Mouse (Mus musculus) liver, adult 2 months (tissue): ENCODE measurements at regions not wholly inside any gene's neighbourhood (a gene's known extent, or its start where the extent isn't known, plus 50 kb on each side); places are given as distances from the start of the nearest gene placed in this dataset.

ENCODE experiments used
- DNase-seq: peaks from one replicate; pipeline ENCODE4 v3.0.0-alpha.2; 2011; ENCODE audit warnings: low read depth, low spot score; ENCODE audit errors: extremely low read depth
- H3K27ac ChIP-seq: fragments of 200-500 bp; replicated peaks from 2 replicates; pipeline ENCODE4 v1.5.1; 2012; ENCODE audit warnings: low read depth, mild to moderate bottlenecking, control low read depth, inconsistent platforms, low read length; ENCODE audit not compliant: insufficient read depth
- H3K27me3 ChIP-seq: fragments of 200-500 bp; 2 replicates; pipeline ENCODE4 v1.6.1; 2012; ENCODE audit warnings: mild to moderate bottlenecking, moderate library complexity, low read length, inconsistent platforms; ENCODE audit not compliant: control insufficient read depth, insufficient read depth
- H3K36me3 ChIP-seq: fragments of 200-500 bp; 2 replicates; pipeline ENCODE4 v1.6.1; 2012; ENCODE audit warnings: low read length, inconsistent platforms; ENCODE audit not compliant: control insufficient read depth, insufficient read depth
- H3K4me1 ChIP-seq: fragments of 200-500 bp; 2 replicates; pipeline ENCODE4 v1.6.1; 2011; ENCODE audit warnings: low read length; ENCODE audit not compliant: control insufficient read depth, insufficient read depth
- H3K4me3 ChIP-seq: fragments of 200-500 bp; 2 replicates; pipeline ENCODE4 v1.5.1; 2011; ENCODE audit warnings: low read depth, mild to moderate bottlenecking, control low read depth, low read length, moderate library complexity; ENCODE audit not compliant: insufficient read depth
- H3K79me2 ChIP-seq: fragments of 200-500 bp; 2 replicates; pipeline ENCODE4 v1.6.1; 2012; ENCODE audit warnings: inconsistent platforms, mild to moderate bottlenecking, low read length, moderate library complexity; ENCODE audit not compliant: control insufficient read depth, insufficient read depth
- H3K9ac ChIP-seq: fragments of 200-500 bp; 2 replicates; pipeline ENCODE4 v1.6.1; 2012; ENCODE audit warnings: low read depth, mild to moderate bottlenecking, control low read depth, inconsistent platforms, low read length
- CTCF ChIP-seq: fragments of 200-500 bp; IDR thresholded peaks from 2 replicates; pipeline ENCODE4 v1.5.1; 2011; ENCODE audit warnings: low read depth, low read length, control low read depth
- POLR2A ChIP-seq: fragments of 200-500 bp; IDR thresholded peaks from 2 replicates; pipeline ENCODE4 v1.6.1; 2011; ENCODE audit warnings: low read length, control low read depth; ENCODE audit not compliant: insufficient read depth; ENCODE audit errors: extremely low read depth
- WGBS: fragments of 180-500 bp; shearing (Covaris S2); methylation state at CpG from one replicate; pipeline ENCODE4 v1.1.7; 2018; 5-methylcytosine and 5-hydroxymethylcytosine counted together

- WGBS, result 35% methylated on average over 25 of the region's 25 CpGs
- no peak overlapping the region for H3K9ac ChIP-seq
- H3K36me3 ChIP-seq, result no peaks in the 10 kb centered on the region
- no peaks in the 10 kb centered on the region for H3K4me1 ChIP-seq
- H3K27ac ChIP-seq, result no peak overlapping the region
- H3K4me3 ChIP-seq, result no peak overlapping the region
- no peaks in the 10 kb centered on the region for H3K79me2 ChIP-seq
- TF ChIP-seq CTCF (no peak), POLR2A (no peak)
- 0 out of 2 replicates have a peak, but pooled peaks cover 2% of the 10 kb centered on the region for H3K27me3 ChIP-seq
- DNase-seq, result peak; percentile 6
Measured at GRCm38 (mm10) chr12:110380831-110381750, 65.8 kb upstream of the Ppp2r5c start.

DNA sequence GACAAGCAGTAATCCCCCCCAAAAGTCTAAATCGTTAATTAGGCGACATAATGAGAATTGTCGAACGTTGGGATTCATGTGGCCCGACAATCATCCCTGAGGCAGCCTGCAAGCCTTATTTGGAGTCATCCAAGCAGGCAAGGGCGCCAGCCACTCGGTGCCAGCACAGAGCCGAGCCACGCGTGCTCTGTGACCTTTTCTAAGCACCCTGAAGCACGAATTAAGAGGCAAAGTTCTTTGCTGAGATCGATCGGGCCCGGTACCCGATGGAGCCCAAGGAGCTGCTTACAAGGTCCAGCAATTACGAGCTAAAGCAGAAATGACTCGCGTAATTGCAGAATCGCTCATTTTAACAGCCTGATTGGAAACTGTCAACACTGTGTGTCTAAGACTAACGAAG is 61.9 kb upstream of the Ppp2r5c start:
- 88% methylated on average over 20 of the region's 20 CpGs for WGBS
- Histone ChIP-seq H3K4me3 (no peak overlapping the region), H3K36me3 (no peaks in the 10 kb centered on the region), H3K9ac (no peak overlapping the region), H3K79me2 (no peaks in the 10 kb centered on the region), H3K27ac (no peak overlapping the region), H3K27me3 (no peaks in the 10 kb centered on the region), H3K4me1 (no peaks in the 10 kb centered on the region)
- DNase-seq, result no peak
- no peak for TF ChIP-seq CTCF
- no peak for TF ChIP-seq POLR2A

DNA sequence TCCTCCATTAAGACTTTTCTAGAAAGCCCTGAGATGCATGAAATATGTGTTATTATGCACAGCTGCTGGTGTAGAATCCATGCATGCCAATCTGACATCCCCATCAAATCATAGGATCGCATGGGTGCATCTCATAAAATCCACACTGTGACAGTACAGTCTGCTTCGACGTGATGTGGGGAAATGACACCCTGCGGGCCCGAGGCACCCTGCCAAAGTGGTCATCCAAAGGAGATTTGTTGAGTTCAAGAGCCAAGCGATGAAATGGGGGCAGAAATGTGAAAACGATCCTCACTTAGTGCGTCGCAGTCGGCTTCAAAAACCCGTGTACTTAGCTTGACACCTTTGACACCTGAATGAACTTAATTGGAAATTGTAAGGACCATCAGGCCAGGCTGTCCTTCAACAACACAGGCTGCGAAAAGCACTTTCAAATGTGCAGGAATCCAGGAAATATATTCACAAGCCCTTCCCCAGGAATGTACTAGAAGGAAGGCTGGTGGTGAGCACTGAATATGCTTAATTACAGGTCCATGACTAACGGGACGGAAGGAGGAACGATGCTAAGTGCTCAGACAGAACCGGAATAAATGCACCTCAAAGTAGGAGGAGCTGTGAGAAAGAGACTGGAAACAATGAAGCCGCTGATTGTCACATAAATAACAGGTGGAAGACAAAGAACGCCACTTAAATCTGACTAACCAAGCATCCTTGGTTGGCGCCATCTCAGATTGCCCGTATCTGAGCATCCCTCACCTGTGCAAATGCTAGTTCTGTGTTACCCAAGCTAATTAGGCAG is 60.9 kb upstream of the Ppp2r5c start:
- H3K36me3 ChIP-seq, result no peaks in the 10 kb centered on the region
- TF ChIP-seq CTCF, result no peak
- no peak for TF ChIP-seq POLR2A
- no peak overlapping the region for H3K27ac ChIP-seq
- H3K4me1 ChIP-seq, result no peaks in the 10 kb centered on the region
- H3K79me2 ChIP-seq, result no peaks in the 10 kb centered on the region
- no peak for DNase-seq
- 87% methylated on average over 20 of the region's 20 CpGs for WGBS
- H3K9ac ChIP-seq, result no peak overlapping the region
- H3K4me3 ChIP-seq, result no peak overlapping the region
- H3K27me3 ChIP-seq, result no peaks in the 10 kb centered on the region

DNA sequence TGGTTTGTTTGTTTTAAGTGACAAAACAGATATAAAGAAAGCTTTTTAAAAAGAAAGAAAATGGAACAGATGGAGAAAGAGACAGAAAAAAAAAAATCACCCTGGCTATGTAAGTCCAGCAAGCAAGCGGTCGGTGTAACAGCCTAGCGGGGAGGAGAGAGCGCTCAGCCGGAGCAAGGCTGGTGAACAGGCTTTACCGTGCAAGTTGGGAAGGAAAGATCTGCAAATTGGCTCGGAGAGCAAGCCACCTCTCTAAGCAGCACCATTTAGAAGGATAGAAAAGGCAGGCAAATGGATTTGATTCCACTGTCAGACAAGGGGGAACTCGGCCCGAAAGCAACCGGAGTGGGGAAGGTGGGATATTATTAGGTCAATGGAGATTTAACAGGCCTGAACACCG is 59.9 kb upstream of the Ppp2r5c start:
- Histone ChIP-seq H3K9ac (no peak overlapping the region), H3K36me3 (no peaks in the 10 kb centered on the region), H3K79me2 (no peaks in the 10 kb centered on the region), H3K4me1 (no peaks in the 10 kb centered on the region), H3K27me3 (no peaks in the 10 kb centered on the region), H3K27ac (no peak overlapping the region), H3K4me3 (no peak overlapping the region)
- no peak for DNase-seq
- TF ChIP-seq CTCF (no peak), POLR2A (no peak)
- WGBS, result 90% methylated on average over 11 of the region's 11 CpGs

DNA sequence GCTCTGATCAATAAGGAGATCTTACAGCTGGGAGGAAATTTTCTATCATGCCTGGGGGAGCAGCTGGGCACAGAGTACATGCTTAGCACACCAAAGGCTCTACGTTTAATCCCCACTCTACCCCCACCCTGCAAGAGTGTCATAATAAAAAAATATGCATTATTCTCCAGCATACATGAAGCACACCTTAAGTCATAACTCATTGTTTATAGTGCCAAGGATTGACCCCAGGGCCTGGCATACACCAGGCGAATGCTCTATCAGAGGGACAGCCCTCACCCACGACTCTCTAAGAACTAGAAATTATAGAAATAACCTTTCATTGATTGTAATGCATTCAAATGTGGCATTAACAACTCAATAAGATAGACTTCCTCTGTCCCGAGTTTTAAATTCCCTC is 59.4 kb upstream of the Ppp2r5c start:
- no peak overlapping the region for H3K27ac ChIP-seq
- H3K4me1 ChIP-seq, result no peaks in the 10 kb centered on the region
- H3K27me3 ChIP-seq, result no peaks in the 10 kb centered on the region
- H3K4me3 ChIP-seq, result no peak overlapping the region
- no peaks in the 10 kb centered on the region for H3K36me3 ChIP-seq
- H3K9ac ChIP-seq, result no peak overlapping the region
- DNase-seq, result no peak
- no peaks in the 10 kb centered on the region for H3K79me2 ChIP-seq
- 73% methylated on average over 4 of the region's 4 CpGs for WGBS
- TF ChIP-seq POLR2A (no peak), CTCF (no peak)

GRCm38 (mm10) chr12:110389439-110389838 is 57.5 kb upstream of the Ppp2r5c start:
- TF ChIP-seq POLR2A, result no peak
- no peak for TF ChIP-seq CTCF
- H3K36me3 ChIP-seq, result no peaks in the 10 kb centered on the region
- 76% methylated on average over 12 of the region's 12 CpGs for WGBS
- H3K27me3 ChIP-seq, result no peaks in the 10 kb centered on the region
- H3K27ac ChIP-seq, result no peak overlapping the region
- H3K4me3 ChIP-seq, result no peak overlapping the region
- H3K9ac ChIP-seq, result no peak overlapping the region
- DNase-seq, result no peak
- H3K4me1 ChIP-seq, result no peaks in the 10 kb centered on the region
- H3K79me2 ChIP-seq, result no peaks in the 10 kb centered on the region
